Mouse (Mus musculus): ENCODE measurements around the gene Dgat2. TPM values are rescaled to one million over a fixed set of nuclear protein-coding genes. Genes with fewer than 3 reads are reported as not detected.

The Dgat2 gene
- polyA plus RNA-seq, 1 experiment from 2014 or later = 22.3 TPM

DNA sequence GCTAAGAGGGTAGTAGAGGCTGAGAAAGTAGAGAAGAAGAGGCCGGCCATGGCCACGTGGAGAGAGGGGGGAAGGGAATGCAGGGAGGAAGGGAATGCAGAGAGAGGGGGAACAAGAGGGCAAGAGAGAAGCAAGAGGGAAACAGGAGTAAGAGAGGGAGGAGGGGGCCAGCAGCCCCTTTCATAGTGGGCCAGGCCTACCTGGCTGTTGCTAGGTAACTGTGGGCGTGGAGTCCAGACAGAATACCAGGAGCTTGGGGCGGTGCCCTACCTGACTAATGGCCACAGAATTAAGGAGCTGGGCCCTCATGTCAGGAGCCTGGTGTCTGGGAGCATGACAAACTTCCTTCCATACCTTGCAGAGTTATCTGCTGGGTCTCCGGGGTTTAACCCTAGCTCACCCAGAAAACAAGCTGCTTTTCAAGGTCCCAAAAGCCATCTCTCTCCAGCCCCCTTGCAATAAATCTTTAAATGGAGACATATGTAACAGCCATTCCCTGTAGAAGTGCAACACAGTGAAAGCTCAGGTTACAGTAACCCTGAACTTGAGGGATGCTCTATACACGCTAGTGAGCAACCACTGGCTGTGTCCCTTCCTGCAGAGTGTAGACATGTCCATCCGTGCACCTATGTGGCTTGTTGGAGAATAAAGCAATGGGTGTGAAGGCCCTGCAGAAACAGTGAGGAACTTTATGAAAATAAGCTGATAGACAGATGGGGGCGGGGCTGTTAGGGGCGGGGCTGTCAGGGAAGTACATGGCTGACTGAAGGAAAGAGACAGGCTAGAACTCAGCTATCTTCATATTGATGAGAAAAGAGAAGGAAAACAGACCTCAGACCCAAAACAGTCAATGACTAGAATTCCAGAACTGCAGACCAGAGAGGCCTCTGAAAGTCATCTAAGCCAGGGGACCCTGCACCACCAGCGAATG, 54.2 kb downstream of the Dgat2 start:
- Histone ChIP-seq H3K4me2 (ENCODE audit: low read length) (no peak overlapping the region), H3K27ac (replicated peaks in 1 of 2; ENCODE audit: control insufficient read depth in 1 of 2, insufficient read depth in 1 of 2, low read depth in 2 of 2, low read length in 2 of 2) (peak overlapping the region; percentile 41 to 68; a peak in 1 of 4 replicates), H3K9me3 (ENCODE audit: control insufficient read depth, low read length) (0 out of 2 replicates have a peak, but pooled peaks cover 2% of the 10 kb centered on the region), H3K27me3 (ENCODE audit: control insufficient read depth, insufficient read depth, low read length) (no peaks in the 10 kb centered on the region), H3K4me1 (ENCODE audit: control insufficient read depth in 2 of 2, insufficient read depth in 2 of 2, low read length in 2 of 2) (peaks cover 20 to 59% of the 10 kb centered on the region in 2 experiments), H3K4me3 (ENCODE audit: control insufficient read depth in 1 of 2, insufficient read depth in 1 of 2, low read depth in 1 of 2, low read length in 2 of 2) (no peak overlapping the region), H3K9ac (ENCODE audit: low read length) (no peak overlapping the region), H3K36me3 (ENCODE audit: control insufficient read depth, insufficient read depth, low read length) (no peaks in the 10 kb centered on the region)
- no peak for ATAC-seq (ENCODE audit: insufficient number of reproducible peaks, insufficient read depth, low FRiP score, low read depth)
- WGBS = 49% methylated on average over 10 of the region's 10 CpGs

DNA sequence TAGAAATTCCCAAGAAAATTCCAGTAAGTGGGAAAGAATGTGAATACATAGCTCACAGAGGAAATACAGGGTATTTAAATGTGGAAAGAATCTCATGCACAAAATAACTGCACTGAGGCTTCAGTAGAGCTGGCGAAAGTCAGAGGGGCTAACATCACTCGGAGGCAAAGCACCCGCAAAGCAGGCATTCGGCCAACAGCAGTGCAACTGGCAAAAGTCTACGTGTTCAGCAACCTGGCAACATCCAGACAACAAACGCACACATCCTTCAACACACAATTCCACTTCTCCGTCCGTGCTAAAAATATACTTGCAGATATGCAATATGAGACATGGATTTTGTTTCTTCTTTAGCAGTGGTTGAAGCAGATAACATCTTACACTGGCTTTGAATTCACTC, 56.5 kb downstream of the Dgat2 start:
- H3K36me3 ChIP-seq (ENCODE audit: control insufficient read depth, insufficient read depth, low read length) = no peaks in the 10 kb centered on the region
- H3K4me1 ChIP-seq (ENCODE audit: control insufficient read depth in 2 of 2, insufficient read depth in 2 of 2, low read length in 2 of 2) = peaks cover 21 to 59% of the 10 kb centered on the region in 2 experiments
- H3K4me3 ChIP-seq (ENCODE audit: control insufficient read depth in 1 of 2, insufficient read depth in 1 of 2, low read depth in 1 of 2, low read length in 2 of 2) = no peak overlapping the region
- H3K27ac ChIP-seq (replicated peaks in 1 of 2; ENCODE audit: control insufficient read depth in 1 of 2, insufficient read depth in 1 of 2, low read depth in 2 of 2, low read length in 2 of 2) = peak overlapping the region; percentile 67 to 69
- ATAC-seq (ENCODE audit: insufficient number of reproducible peaks, insufficient read depth, low FRiP score, low read depth) = no peak
- H3K4me2 ChIP-seq (ENCODE audit: low read length) = peak overlapping the region; percentile 31
- no peak overlapping the region for H3K9ac ChIP-seq (ENCODE audit: low read length)
- no peaks in the 10 kb centered on the region for H3K27me3 ChIP-seq (ENCODE audit: control insufficient read depth, insufficient read depth, low read length)
- no peaks in the 10 kb centered on the region for H3K9me3 ChIP-seq (ENCODE audit: control insufficient read depth, low read length)
- WGBS = 20% methylated on average over 8 of the region's 8 CpGs

DNA sequence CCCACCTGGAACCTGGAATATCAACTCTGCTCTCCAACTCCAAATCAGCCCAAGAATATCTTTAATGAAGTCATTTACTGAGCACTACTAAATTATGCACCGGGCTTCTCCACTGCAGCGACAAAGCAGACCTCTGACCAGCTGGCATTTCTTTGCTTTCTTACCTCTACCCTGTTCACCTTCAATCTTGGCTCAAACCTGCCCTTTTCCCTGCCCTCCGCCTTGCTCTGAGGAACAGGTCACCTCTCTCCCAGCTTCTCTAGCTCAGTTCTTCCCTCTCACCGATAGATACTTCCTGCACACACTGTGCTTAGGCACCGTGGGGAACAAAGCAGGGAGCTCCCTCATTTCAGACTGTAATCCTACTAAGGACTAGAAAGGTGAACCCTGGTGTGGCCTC, 59.9 kb downstream of the Dgat2 start:
- H3K9ac ChIP-seq (ENCODE audit: low read length) = peak overlapping the region; percentile 27; the same call in 1 of the 2 replicates

DNA sequence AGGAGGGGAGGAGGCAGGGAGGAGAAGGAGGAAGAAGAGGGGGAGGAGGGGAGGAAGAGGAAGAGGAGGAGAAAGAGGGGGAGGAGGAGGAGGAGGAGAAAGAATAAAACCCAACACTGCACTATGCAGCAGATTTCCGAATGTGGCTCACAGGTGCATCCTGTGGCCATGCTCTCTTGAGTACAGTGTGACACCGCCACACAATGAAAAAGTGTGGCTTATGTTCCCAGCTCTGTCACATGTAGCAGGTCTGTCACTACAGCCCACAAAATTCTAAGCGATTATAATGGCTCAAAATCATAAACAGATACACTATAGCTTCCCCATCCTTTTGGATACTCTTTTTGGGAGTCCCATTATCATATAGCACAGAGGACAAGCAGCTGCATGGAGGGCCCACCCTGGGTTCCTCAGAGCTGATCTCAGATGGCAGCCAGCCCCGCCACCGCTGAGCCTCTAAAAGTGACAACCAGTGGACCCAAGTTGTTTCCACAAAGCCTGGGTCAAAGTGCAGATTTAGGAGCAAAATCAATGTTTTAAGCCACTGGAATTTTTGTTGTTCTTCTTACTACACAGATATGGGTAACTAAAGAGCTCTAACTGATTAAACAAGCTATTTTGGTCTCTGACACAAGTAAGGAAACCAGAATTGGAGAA, 61.5 kb downstream of the Dgat2 start:
- Histone ChIP-seq H3K27ac (replicated peaks in 1 of 2; ENCODE audit: control insufficient read depth in 1 of 2, insufficient read depth in 1 of 2, low read depth in 2 of 2, low read length in 2 of 2) (no peak overlapping the region; a peak in 1 of 4 replicates), H3K4me3 (ENCODE audit: control insufficient read depth in 1 of 2, insufficient read depth in 1 of 2, low read depth in 1 of 2, low read length in 2 of 2) (no peak overlapping the region), H3K9me3 (ENCODE audit: control insufficient read depth, low read length) (no peaks in the 10 kb centered on the region), H3K9ac (ENCODE audit: low read length) (no peak overlapping the region), H3K4me2 (ENCODE audit: low read length) (no peak overlapping the region), H3K36me3 (ENCODE audit: control insufficient read depth, insufficient read depth, low read length) (0 out of 2 replicates have a peak, but pooled peaks cover 3% of the 10 kb centered on the region), H3K4me1 (ENCODE audit: control insufficient read depth in 2 of 2, insufficient read depth in 2 of 2, low read length in 2 of 2) (peaks cover 7 to 34% of the 10 kb centered on the region in 2 experiments; a peak in 3 of 4 replicates), H3K27me3 (ENCODE audit: control insufficient read depth, insufficient read depth, low read length) (no peaks in the 10 kb centered on the region)
- WGBS = 88% methylated on average over 5 of the region's 5 CpGs
- ATAC-seq (ENCODE audit: insufficient number of reproducible peaks, insufficient read depth, low FRiP score, low read depth) = no peak

More for the DNA sequence above, 59.9 kb downstream of the Dgat2 start:
- H3K4me1 ChIP-seq (ENCODE audit: control insufficient read depth in 2 of 2, insufficient read depth in 2 of 2, low read length in 2 of 2) = peaks cover 14 to 50% of the 10 kb centered on the region in 2 experiments
- H3K9me3 ChIP-seq (ENCODE audit: control insufficient read depth, low read length) = no peaks in the 10 kb centered on the region
- no peak for ATAC-seq (ENCODE audit: insufficient number of reproducible peaks, insufficient read depth, low FRiP score, low read depth)
- WGBS = 67% methylated on average over 5 of the region's 5 CpGs
- no peak overlapping the region for H3K4me3 ChIP-seq (ENCODE audit: control insufficient read depth in 1 of 2, insufficient read depth in 1 of 2, low read depth in 1 of 2, low read length in 2 of 2)
- no peaks in the 10 kb centered on the region for H3K36me3 ChIP-seq (ENCODE audit: control insufficient read depth, insufficient read depth, low read length)
- H3K27me3 ChIP-seq (ENCODE audit: control insufficient read depth, insufficient read depth, low read length) = no peaks in the 10 kb centered on the region
- no peak overlapping the region for H3K4me2 ChIP-seq (ENCODE audit: low read length)
- no peak overlapping the region for H3K27ac ChIP-seq (replicated peaks in 1 of 2; ENCODE audit: control insufficient read depth in 1 of 2, insufficient read depth in 1 of 2, low read depth in 2 of 2, low read length in 2 of 2)

DNA sequence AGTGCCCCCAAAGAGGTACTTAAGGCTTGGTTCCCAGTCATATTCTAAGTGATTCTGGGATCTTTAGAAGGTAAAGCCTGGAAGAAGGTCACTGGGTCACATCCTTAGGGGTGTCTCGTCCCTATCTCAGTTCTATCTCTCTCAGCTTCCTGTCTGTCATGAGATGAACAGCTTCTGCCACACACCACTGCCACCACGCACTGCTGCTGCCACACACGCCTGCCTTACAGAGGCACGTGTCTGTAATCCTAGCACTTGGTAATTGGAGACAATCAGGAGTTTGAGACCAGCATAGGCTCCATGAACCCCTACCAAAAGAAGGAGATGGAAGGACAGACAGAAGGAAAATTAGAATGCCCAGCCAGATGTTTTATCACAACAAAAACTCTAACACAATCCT, 62.4 kb downstream of the Dgat2 start:
- H3K9ac ChIP-seq (ENCODE audit: low read length) = no peak overlapping the region
- no peaks in the 10 kb centered on the region for H3K27me3 ChIP-seq (ENCODE audit: control insufficient read depth, insufficient read depth, low read length)
- no peak overlapping the region for H3K27ac ChIP-seq (replicated peaks in 1 of 2; ENCODE audit: control insufficient read depth in 1 of 2, insufficient read depth in 1 of 2, low read depth in 2 of 2, low read length in 2 of 2)
- H3K4me1 ChIP-seq (ENCODE audit: control insufficient read depth in 2 of 2, insufficient read depth in 2 of 2, low read length in 2 of 2) = peaks cover 9 to 24% of the 10 kb centered on the region in 2 experiments; a peak in 3 of 4 replicates
- 58% methylated on average over 4 of the region's 4 CpGs for WGBS
- no peak overlapping the region for H3K4me2 ChIP-seq (ENCODE audit: low read length)
- H3K4me3 ChIP-seq (ENCODE audit: control insufficient read depth in 1 of 2, insufficient read depth in 1 of 2, low read depth in 1 of 2, low read length in 2 of 2) = no peak overlapping the region
- no peaks in the 10 kb centered on the region for H3K9me3 ChIP-seq (ENCODE audit: control insufficient read depth, low read length)
- no peak for ATAC-seq (ENCODE audit: insufficient number of reproducible peaks, insufficient read depth, low FRiP score, low read depth)
- 0 out of 2 replicates have a peak, but pooled peaks cover 8% of the 10 kb centered on the region for H3K36me3 ChIP-seq (ENCODE audit: control insufficient read depth, insufficient read depth, low read length)

DNA sequence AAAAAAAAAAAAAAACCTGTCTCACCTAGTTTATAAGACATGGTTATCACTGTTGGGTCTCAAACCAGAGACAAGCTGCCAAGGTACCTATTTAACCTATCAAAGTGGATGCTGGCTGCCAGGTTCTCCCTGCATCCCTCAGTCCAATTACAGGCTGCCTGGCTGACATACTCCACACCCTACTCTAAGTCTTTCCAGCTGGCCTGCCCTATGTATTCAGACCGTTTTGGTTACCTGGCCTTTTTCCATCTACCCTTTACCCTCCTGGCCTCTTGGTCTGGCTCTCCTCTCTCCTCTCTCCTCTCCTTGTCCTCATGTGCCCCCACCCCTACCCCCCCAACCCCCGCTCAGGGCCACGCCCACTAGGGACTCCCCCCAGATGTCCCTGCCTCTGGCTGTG, 65.7 kb downstream of the Dgat2 start:
- Histone ChIP-seq H3K27ac (replicated peaks in 1 of 2; ENCODE audit: control insufficient read depth in 1 of 2, insufficient read depth in 1 of 2, low read depth in 2 of 2, low read length in 2 of 2) (no peak overlapping the region), H3K4me3 (ENCODE audit: control insufficient read depth in 1 of 2, insufficient read depth in 1 of 2, low read depth in 1 of 2, low read length in 2 of 2) (no peak overlapping the region), H3K27me3 (ENCODE audit: control insufficient read depth, insufficient read depth, low read length) (no peaks in the 10 kb centered on the region), H3K4me1 (ENCODE audit: control insufficient read depth in 2 of 2, insufficient read depth in 2 of 2, low read length in 2 of 2) (peaks cover 11 to 16% of the 10 kb centered on the region in 2 experiments; a peak in 3 of 4 replicates), H3K36me3 (ENCODE audit: control insufficient read depth, insufficient read depth, low read length) (0 out of 2 replicates have a peak, but pooled peaks cover 10% of the 10 kb centered on the region), H3K9me3 (ENCODE audit: control insufficient read depth, low read length) (no peaks in the 10 kb centered on the region), H3K4me2 (ENCODE audit: low read length) (no peak overlapping the region), H3K9ac (ENCODE audit: low read length) (no peak overlapping the region)
- ATAC-seq (ENCODE audit: insufficient number of reproducible peaks, insufficient read depth, low FRiP score, low read depth) = no peak
- 76% methylated on average over 3 of the region's 3 CpGs for WGBS

DNA sequence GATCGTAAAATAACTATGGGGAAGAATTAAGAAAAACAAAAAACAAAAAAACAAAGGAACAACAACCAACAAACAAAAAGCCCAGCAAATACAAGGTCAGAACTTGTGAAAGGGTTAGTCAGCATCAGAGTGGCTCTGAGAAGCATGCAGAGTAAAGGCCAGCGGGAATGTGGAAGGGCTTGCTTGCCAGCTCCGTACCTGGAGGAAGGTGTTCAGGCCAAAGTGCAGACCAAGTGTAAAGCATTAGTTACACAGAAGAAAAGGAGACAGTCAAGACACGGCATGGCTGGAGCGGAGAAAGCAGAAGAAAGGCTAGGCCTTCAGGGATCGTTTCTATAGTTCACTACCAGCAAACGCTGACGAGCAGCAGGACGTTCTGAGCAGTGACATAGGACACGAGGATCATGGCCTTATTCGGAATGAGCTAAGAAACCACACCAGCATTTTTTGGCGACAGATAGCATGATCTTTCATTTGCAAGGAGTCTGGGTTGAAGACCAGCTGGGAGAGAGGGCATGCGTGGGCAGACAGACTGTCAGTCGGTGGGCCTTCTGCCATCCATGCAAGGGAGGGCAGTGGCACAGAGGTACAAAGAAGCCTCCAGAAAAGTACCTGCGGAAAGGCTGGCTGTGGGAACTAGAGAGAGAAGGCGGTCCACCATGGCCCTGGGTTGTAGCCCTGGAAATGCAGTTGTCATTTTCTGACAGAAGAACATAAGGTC, 68.4 kb downstream of the Dgat2 start:
- no peak overlapping the region for H3K27ac ChIP-seq (replicated peaks in 1 of 2; ENCODE audit: control insufficient read depth in 1 of 2, insufficient read depth in 1 of 2, low read depth in 2 of 2, low read length in 2 of 2)
- 87% methylated on average over 16 of the region's 16 CpGs for WGBS

More for the DNA sequence above, 68.4 kb downstream of the Dgat2 start:
- Histone ChIP-seq H3K36me3 (ENCODE audit: control insufficient read depth, insufficient read depth, low read length) (0 out of 2 replicates have a peak, but pooled peaks cover 10% of the 10 kb centered on the region), H3K4me1 (ENCODE audit: control insufficient read depth in 2 of 2, insufficient read depth in 2 of 2, low read length in 2 of 2) (peaks cover 6 to 7% of the 10 kb centered on the region in 2 experiments; a peak in 3 of 4 replicates), H3K4me3 (ENCODE audit: control insufficient read depth in 1 of 2, insufficient read depth in 1 of 2, low read depth in 1 of 2, low read length in 2 of 2) (no peak overlapping the region), H3K27me3 (ENCODE audit: control insufficient read depth, insufficient read depth, low read length) (no peaks in the 10 kb centered on the region), H3K9ac (ENCODE audit: low read length) (no peak overlapping the region), H3K4me2 (ENCODE audit: low read length) (no peak overlapping the region), H3K9me3 (ENCODE audit: control insufficient read depth, low read length) (no peaks in the 10 kb centered on the region)
- no peak for ATAC-seq (ENCODE audit: insufficient number of reproducible peaks, insufficient read depth, low FRiP score, low read depth)
